Mouse (Mus musculus): Measurements from ENCODE around the gene Foxa3. TPM values are rescaled to one million over a fixed set of nuclear protein-coding genes. Genes with fewer than 3 reads are reported as not detected.

The Foxa3 gene
- polyA plus RNA-seq, 1 experiment from 2014 or later = 0.62 TPM

- Histone ChIP-seq H3K4me3 (peak overlapping the region; percentile 88), H3K27me3 (no peaks in the 10 kb centered on the region), H3K9ac (peak overlapping the region; percentile 97), H3K9me3 (no peaks in the 10 kb centered on the region), H3K36me3 (peaks cover 32% of the 10 kb centered on the region), H3K4me2 (peak overlapping the region; percentile 99), H3K4me1 (peaks cover 49% of the 10 kb centered on the region), H3K27ac (no peak overlapping the region)
- no peak for ATAC-seq (ENCODE audit: insufficient number of reproducible peaks, insufficient read depth, low FRiP score, low TSS enrichment, low read depth)
- WGBS = 79% methylated on average over 34 of the region's 34 CpGs
Measured at GRCm38 (mm10) chr7:19005417-19006121, 17.8 kb downstream of the Foxa3 start.

DNA sequence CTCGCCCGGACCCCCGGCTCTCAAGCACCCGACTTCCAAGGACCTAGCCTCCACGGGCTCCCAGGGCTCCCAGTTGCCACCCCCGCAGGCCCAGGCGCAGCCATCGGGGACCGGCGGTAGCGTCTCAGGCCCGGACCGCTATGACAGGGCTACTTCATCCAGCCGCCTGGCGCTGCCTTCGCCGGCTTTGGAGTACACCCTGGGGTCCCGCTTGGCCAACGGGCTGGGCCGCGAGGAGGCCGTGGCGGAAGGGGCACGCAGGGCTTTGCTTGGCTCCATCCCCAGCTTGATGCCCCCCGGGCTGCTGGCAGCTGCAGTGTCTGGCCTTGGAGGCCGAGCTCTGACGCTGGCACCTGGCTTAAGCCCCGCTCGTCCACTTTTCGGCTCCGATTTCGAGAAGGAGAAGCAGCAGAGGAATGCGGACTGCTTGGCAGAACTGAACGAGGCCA, 18.7 kb downstream of the Foxa3 start:
- H3K27ac ChIP-seq = peak overlapping the region; percentile 95
- no peaks in the 10 kb centered on the region for H3K9me3 ChIP-seq
- H3K4me3 ChIP-seq = peak overlapping the region; percentile 88
- H3K27me3 ChIP-seq = no peaks in the 10 kb centered on the region
- peaks cover 54% of the 10 kb centered on the region for H3K4me1 ChIP-seq
- 4% methylated on average over 34 of the region's 34 CpGs for WGBS
- H3K9ac ChIP-seq = peak overlapping the region; percentile 97
- H3K36me3 ChIP-seq = peaks cover 33% of the 10 kb centered on the region
- no peak for ATAC-seq (ENCODE audit: insufficient number of reproducible peaks, insufficient read depth, low FRiP score, low TSS enrichment, low read depth)
- peak overlapping the region; percentile 99 for H3K4me2 ChIP-seq

DNA sequence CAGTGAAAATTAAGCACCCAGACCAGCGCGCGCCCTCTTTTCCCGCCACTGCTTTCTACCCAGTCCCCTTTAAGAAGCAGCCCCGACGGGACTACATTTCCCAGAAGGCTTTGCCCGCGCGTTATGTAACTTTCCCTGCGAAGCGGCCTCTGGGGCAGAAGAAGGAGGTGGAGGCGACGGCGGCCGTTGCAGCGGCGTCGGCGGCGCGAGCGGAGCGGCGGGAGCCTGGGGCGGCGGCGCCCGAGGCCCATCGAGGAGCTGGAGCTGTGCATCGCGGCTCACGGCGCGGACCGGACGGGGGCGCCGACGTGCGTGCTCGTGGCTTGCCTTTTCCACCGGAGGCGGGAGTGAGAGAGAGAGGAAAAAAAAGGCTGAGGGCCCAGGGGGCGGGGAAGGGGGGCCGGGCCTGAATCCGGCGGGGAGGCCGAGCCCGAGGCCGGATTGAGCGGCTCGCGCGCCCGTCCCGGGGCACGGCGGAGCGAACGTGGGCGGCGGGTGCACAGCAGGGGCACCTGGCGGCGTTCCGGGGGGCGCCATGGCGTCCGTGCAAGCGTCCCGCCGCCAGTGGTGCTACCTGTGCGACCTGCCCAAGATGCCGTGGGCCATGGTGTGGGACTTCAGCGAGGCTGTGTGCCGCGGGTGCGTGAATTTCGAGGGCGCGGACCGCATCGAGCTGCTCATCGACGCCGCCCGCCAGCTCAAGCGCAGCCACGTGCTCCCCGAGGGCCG, 19.3 kb downstream of the Foxa3 start, which contains the start of gene Irf2bp1:
Gene Irf2bp1 (plus strand): TSS at position 143 of the 729 bp plus-strand sequence.
- H3K9me3 ChIP-seq = no peaks in the 10 kb centered on the region
- H3K36me3 ChIP-seq = peaks cover 33% of the 10 kb centered on the region
- under 1% methylated on average over 85 of the region's 90 CpGs for WGBS
- H3K27me3 ChIP-seq = no peaks in the 10 kb centered on the region
- peak within 1 kb of the TSS; percentile 88 for H3K4me3 ChIP-seq
- peaks cover 54% of the 10 kb centered on the region for H3K4me1 ChIP-seq
- peak within 1 kb of the TSS; percentile 95 for H3K27ac ChIP-seq
- H3K4me2 ChIP-seq = peak within 1 kb of the TSS; percentile 99
- H3K9ac ChIP-seq = peak within 1 kb of the TSS; percentile 97
- peak; percentile 66 for ATAC-seq (ENCODE audit: insufficient number of reproducible peaks, insufficient read depth, low FRiP score, low TSS enrichment, low read depth)

DNA sequence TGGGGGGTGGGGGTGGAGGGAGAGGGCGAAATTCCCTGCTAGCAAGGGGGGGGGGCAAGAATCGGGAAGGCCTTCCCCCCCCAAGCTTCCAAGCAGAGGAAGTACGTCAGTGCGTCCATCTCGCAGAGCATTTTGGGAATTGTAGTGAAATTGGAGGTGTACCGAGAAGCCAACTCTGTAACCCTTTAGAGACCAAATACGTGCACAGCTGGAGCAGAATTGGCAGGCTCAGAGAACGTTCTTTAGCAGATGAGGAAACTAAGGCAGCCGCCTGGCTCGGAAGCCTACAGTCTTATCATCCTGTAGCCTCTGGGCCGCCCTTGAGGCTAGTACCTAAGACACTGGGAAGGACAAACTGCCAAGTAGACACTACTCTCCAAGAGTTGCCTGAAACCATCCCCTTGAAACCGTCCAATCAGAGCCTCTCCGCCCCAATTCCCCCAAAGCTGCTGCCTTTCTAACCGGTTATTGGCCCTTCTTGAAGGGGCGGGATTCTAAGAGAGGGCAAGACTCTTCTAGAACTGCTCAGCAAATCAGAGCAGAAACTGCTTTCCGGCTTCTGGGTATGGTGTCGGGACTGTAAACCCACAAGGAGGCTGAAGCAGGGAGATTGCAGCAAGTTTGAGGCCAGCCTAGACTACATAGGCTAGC, 20.4 kb downstream of the Foxa3 start:
- Histone ChIP-seq H3K36me3 (peaks cover 30% of the 10 kb centered on the region), H3K9ac (peak overlapping the region; percentile 67), H3K27me3 (no peaks in the 10 kb centered on the region), H3K4me3 (peak overlapping the region; percentile 41), H3K27ac (peak overlapping the region; percentile 83), H3K4me1 (peaks cover 54% of the 10 kb centered on the region), H3K4me2 (peak overlapping the region; percentile 67), H3K9me3 (no peaks in the 10 kb centered on the region)
- 1% methylated on average over 17 of the region's 17 CpGs for WGBS
- ATAC-seq (ENCODE audit: insufficient number of reproducible peaks, insufficient read depth, low FRiP score, low TSS enrichment, low read depth) = peak; percentile 22; the same call in 1 of the 2 replicates

- H3K4me1 ChIP-seq = peaks cover 49% of the 10 kb centered on the region
- H3K4me3 ChIP-seq = peak overlapping the region; percentile 41
- H3K9me3 ChIP-seq = no peaks in the 10 kb centered on the region
- WGBS = 40% methylated on average over 4 of the region's 4 CpGs
- peak overlapping the region; percentile 67 for H3K9ac ChIP-seq
- H3K27ac ChIP-seq = peak overlapping the region; percentile 83
- no peak for ATAC-seq (ENCODE audit: insufficient number of reproducible peaks, insufficient read depth, low FRiP score, low TSS enrichment, low read depth)
- H3K4me2 ChIP-seq = peak overlapping the region; percentile 67
- H3K27me3 ChIP-seq = no peaks in the 10 kb centered on the region
- peaks cover 30% of the 10 kb centered on the region for H3K36me3 ChIP-seq
Measured at GRCm38 (mm10) chr7:19002115-19002514, 21.2 kb downstream of the Foxa3 start.

DNA sequence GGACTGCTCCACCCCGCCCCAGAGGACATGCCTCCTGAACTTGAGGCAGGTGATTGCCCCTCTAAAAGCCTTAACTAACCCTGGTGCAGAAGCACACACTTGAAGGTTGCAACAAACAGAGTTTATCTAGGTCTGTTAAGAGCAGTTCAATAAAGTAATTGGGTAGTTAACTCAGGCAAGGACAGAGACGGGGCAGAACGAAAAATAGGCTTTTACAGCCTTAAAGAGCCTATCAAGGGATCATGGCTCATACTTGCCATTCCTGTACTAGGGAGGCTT, 21.6 kb downstream of the Foxa3 start:
- no peak for ATAC-seq (ENCODE audit: insufficient number of reproducible peaks, insufficient read depth, low FRiP score, low TSS enrichment, low read depth)
- Histone ChIP-seq H3K36me3 (peaks cover 27% of the 10 kb centered on the region), H3K27ac (peak overlapping the region; percentile 83), H3K4me3 (no peak overlapping the region), H3K9ac (no peak overlapping the region), H3K27me3 (no peaks in the 10 kb centered on the region), H3K9me3 (no peaks in the 10 kb centered on the region), H3K4me2 (peak overlapping the region; percentile 61), H3K4me1 (peaks cover 45% of the 10 kb centered on the region)
- WGBS = 71% methylated on average over 3 of the region's 3 CpGs

DNA sequence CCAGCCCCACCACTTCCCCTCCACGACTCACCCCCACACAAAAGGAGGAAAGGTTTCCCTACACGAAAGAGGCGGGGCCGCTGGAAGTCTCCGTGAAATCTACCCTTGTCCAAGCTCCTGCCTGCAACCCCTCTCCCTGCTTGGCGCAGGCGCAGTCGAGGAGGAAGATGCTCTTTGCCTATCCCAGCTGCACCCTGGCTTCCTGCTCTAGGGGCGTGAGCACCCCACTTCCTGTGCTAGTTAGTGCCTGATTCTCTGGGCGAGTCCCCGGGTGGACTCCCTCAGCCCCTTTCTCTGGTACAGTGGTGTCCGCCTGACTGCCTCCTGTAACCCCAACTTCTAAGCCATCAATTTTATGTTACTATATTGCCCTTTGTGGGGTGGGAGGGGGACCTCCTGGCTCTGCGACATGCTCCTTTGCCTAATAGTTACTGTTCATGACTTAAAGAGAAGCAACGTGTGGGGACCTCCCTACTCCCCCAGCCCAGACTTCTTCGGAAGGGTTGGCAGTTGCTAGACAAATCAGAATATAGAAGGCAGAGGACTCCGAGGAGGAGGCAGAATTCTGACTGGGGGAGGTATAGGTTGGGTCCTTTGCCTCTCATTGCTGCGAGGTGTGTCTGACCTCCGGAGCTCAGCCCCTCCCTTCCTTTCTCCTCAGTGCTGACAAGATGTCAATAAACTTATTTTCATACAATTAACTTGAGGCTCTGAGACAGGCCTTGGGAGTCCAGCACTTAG, 22.1 kb downstream of the Foxa3 start:
- Histone ChIP-seq H3K4me1 (peaks cover 41% of the 10 kb centered on the region), H3K9ac (peak overlapping the region; percentile 66), H3K9me3 (no peaks in the 10 kb centered on the region), H3K36me3 (peaks cover 30% of the 10 kb centered on the region), H3K4me2 (peak overlapping the region; percentile 61), H3K27ac (peak overlapping the region; percentile 83), H3K4me3 (peak overlapping the region; percentile 38), H3K27me3 (no peaks in the 10 kb centered on the region)
- 37% methylated on average over 18 of the region's 18 CpGs for WGBS
- no peak for ATAC-seq (ENCODE audit: insufficient number of reproducible peaks, insufficient read depth, low FRiP score, low TSS enrichment, low read depth)

GRCm38 (mm10) chr7:19000421-19000820, 22.9 kb downstream of the Foxa3 start:
- H3K4me3 ChIP-seq = peak overlapping the region; percentile 38
- H3K27ac ChIP-seq = peak overlapping the region; percentile 48

DNA sequence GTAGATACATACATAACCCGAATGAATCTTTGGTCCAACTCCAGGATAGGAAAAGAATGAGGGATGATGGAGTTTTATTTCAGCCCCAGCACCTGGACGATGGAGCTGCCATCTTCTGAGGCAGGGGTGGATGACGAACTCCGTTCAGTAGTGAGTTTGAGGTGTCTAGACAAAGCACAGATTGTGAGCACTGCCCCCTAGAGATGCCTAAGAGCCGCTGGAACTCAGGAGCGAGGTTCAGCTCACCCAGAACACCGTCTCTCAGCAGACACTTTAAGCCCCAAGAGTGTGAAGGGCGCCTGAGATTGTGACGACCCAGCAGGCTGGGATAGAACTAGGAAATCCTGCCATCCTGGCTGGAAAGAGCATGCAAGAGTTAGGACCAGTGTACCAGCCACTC, 24.5 kb downstream of the Foxa3 start:
- H3K9me3 ChIP-seq = no peaks in the 10 kb centered on the region
- H3K4me1 ChIP-seq = peaks cover 24% of the 10 kb centered on the region
- ATAC-seq (ENCODE audit: insufficient number of reproducible peaks, insufficient read depth, low FRiP score, low TSS enrichment, low read depth) = no peak
- no peak overlapping the region for H3K27ac ChIP-seq
- H3K9ac ChIP-seq = no peak overlapping the region
- peaks cover 26% of the 10 kb centered on the region for H3K36me3 ChIP-seq
- H3K27me3 ChIP-seq = no peaks in the 10 kb centered on the region
- H3K4me3 ChIP-seq = no peak overlapping the region
- WGBS = 41% methylated on average over 9 of the region's 9 CpGs
- H3K4me2 ChIP-seq = no peak overlapping the region

More at GRCm38 (mm10) chr7:19000421-19000820, 22.9 kb downstream of the Foxa3 start:
- Histone ChIP-seq H3K4me1 (peaks cover 33% of the 10 kb centered on the region), H3K9me3 (no peaks in the 10 kb centered on the region), H3K36me3 (peaks cover 25% of the 10 kb centered on the region), H3K9ac (peak overlapping the region; percentile 66), H3K4me2 (peak overlapping the region; percentile 61), H3K27me3 (no peaks in the 10 kb centered on the region)
- no peak for ATAC-seq (ENCODE audit: insufficient number of reproducible peaks, insufficient read depth, low FRiP score, low TSS enrichment, low read depth)
- WGBS = 39% methylated on average over 10 of the region's 10 CpGs

- Histone ChIP-seq H3K27me3 (peaks cover 24% of the 10 kb centered on the region), H3K4me2 (peak overlapping the region; percentile 89), H3K4me1 (peaks cover 28% of the 10 kb centered on the region), H3K9ac (peak overlapping the region; percentile 75; the same call in 1 of the 2 replicates), H3K9me3 (no peaks in the 10 kb centered on the region), H3K4me3 (peak overlapping the region; percentile 59), H3K36me3 (peaks cover 28% of the 10 kb centered on the region), H3K27ac (no peak overlapping the region)
- ATAC-seq (ENCODE audit: insufficient number of reproducible peaks, insufficient read depth, low FRiP score, low TSS enrichment, low read depth) = no peak
- WGBS = 89% methylated on average over 5 of the region's 5 CpGs
Measured at GRCm38 (mm10) chr7:18993036-18993435, 30.3 kb downstream of the Foxa3 start.

DNA sequence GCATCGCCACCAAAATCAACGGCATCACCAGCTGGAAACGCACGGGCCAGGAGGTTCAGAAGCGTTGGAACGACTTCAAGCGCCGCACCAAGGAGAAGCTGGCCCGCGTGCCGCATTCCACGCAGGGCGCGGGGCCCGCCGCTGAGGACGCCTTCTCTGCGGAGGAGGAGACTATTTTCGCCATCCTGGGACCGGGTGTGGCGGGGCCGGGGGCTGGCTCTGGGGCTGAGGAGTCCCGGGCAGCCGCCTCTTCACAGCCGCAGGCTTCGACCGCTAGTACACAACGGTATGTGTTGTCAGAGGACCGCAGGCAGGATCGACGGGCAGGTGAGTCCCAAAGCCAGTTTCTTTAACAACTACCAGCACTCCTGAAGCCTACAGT, 31.1 kb downstream of the Foxa3 start:
- Histone ChIP-seq H3K27ac (no peak overlapping the region), H3K27me3 (peaks cover 30% of the 10 kb centered on the region), H3K9ac (peak overlapping the region; percentile 75), H3K36me3 (peaks cover 22% of the 10 kb centered on the region), H3K4me2 (peak overlapping the region; percentile 89), H3K9me3 (no peaks in the 10 kb centered on the region), H3K4me3 (peak overlapping the region; percentile 59), H3K4me1 (peaks cover 28% of the 10 kb centered on the region)
- no peak for ATAC-seq (ENCODE audit: insufficient number of reproducible peaks, insufficient read depth, low FRiP score, low TSS enrichment, low read depth)
- WGBS = 2% methylated on average over 31 of the region's 31 CpGs

All from embryonic facial prominence, embryonic 13.5 days (tissue).